Mouse (Mus musculus) layer of hippocampus, postnatal 10 days (tissue): Measurements from ENCODE around the gene Banf2. TPM values are rescaled to one million over a fixed set of nuclear protein-coding genes. Genes with fewer than 3 reads are reported as not detected.

ENCODE experiments used
- DNase-seq, 2 experiments: peaks; one replicate each; pipeline ENCODE4 v3.0.0; 2021; ENCODE audit warnings: low spot score in 2 of 2
- total RNA-seq, 2 experiments: library from RNA; stranded (reverse); gene quantifications; 2 replicates each; pipeline ENCODE4 v1.2.3; 2021

Banf2 gene
- total RNA-seq, 2 experiments from 2014 or later, result not detected

DNA sequence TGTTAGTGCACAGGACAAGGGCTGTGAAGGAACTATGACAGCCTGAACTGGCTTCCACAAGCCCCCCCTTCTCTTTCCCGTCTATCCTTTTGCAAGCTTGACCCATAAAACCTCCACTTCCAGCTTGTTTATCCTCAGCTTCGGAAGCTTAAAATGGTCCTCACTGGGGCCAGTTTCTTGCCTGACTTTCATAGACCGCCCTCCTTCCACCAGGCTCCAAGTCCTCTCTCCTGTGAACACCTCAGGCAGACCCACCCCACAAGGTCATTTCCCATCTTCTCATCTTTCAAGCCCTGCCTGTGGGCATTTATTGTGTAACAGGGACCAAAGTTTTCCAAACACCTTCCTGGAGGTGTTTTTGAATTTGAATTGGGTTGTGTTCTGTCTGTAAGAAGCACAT is 10.4 kb upstream of the Banf2 start:
- DNase-seq, result no peak

GRCm38 (mm10) chr2:144025361-144025760 is 7.5 kb upstream of the Banf2 start:
- no peak for DNase-seq

- DNase-seq, result no peak
Observed at GRCm38 (mm10) chr2:144026456-144026855, 6.4 kb upstream of the Banf2 start.

- no peak for DNase-seq
Observed at GRCm38 (mm10) chr2:144030791-144031190, 2.1 kb upstream of the Banf2 start.

- DNase-seq, result peak; percentile 51 to 67
Observed at GRCm38 (mm10) chr2:144044726-144045125, 11.9 kb downstream of the Banf2 start.

GRCm38 (mm10) chr2:144045756-144046560 is 13.1 kb downstream of the Banf2 start:
- no peak for DNase-seq

GRCm38 (mm10) chr2:144046916-144047315 is 14.1 kb downstream of the Banf2 start:
- no peak for DNase-seq

GRCm38 (mm10) chr2:144050146-144050680 is 17.4 kb downstream of the Banf2 start:
- DNase-seq, result no peak

DNA sequence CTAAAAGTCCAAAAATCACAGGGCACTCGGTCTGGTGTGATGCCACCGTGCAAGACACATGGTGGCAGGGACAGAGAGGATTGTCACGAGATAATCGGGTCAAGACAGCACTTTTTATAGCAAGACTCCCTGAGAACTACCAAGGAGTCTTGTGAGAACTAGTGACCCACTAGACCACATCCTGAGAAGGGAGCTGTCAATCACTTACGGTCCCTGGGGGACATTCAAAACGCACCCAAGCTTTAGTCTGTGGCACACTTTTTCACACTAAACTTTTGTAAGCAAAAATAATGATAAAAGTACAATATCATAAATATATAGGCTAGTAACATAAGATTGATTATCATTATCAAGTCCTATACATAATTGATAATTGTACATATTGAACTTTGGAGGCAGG is 18.0 kb downstream of the Banf2 start:
- DNase-seq, result no peak

DNA sequence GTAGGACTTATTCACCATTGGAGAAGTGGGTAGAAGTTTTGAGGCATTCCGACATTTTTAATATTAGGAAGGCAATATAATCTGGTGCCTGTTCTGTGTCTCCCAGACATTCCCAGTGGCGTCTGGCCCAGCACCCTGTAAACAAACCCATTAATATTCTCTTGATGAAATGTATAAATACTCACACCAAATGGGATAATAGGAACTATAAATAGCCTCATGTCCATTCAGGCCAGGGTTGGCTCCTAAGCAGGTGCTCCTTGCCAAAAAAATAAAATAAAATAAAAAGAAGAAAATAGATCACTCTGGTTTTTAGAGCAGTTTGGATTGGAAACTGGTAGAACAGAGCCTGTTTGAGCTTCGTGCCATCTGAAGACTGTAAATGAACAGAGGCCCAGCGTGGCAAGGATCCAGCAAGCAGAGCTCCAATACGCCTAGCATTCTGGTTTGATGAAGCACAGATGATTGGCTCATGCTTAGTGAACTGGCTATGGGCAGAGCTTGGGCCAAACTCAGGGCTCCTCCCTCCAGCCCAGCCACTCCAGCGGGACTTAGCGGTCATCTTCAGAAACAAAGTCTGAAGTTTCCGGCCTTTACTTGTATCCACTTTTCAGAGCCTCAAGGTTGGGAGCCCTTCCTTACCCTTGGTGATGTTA is 19.7 kb downstream of the Banf2 start:
- DNase-seq, result peak; percentile 86 to 87

- DNase-seq, result no peak
Observed at GRCm38 (mm10) chr2:144057735-144058134, 24.9 kb downstream of the Banf2 start.

- DNase-seq, result no peak
Observed at GRCm38 (mm10) chr2:144061701-144062100, 28.8 kb downstream of the Banf2 start.

DNA sequence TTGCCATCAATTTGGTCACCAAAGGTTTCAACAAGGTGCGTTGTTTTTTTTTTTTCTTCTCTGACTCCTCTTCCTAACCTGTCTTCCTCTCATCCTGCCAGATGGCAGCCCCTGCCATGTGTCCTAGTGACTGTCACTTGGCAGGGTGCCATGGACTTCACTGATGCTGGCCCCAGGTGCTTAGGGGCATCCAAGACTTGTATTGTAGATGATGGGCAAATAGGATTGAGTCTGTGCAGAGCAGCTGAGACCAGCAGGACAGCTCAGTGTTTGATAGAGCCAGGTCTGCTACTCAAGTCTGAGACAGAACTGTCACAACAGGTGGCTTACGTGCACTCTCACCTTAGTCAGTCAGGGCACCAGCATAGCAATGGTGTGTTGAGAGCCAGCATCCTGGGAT is 32.6 kb downstream of the Banf2 start:
- DNase-seq, result no peak

GRCm38 (mm10) chr2:144069663-144070062 is 36.8 kb downstream of the Banf2 start:
- DNase-seq, result no peak

- DNase-seq, result no peak
Observed at GRCm38 (mm10) chr2:144070479-144070878, 37.6 kb downstream of the Banf2 start.

DNA sequence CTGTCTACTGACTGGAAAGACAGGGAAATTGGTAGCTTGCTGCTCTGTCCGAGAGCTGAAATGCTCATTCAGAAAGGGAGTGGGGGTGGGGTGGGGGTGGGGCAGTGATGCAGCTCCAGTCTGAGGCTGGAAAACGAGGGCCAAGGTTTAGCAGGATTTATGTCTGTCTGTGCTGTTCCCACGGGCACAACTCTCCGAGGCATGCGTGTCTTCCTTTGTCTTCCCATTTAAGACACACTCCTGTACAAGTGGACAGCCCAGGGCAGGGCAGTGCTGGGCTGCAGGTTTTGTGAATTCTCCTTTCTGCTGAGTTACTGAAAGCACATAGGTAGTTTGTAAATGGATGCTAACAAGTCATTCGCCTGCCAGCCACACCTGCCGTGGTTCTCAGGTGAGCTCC is 39.8 kb downstream of the Banf2 start:
- no peak for DNase-seq

DNA sequence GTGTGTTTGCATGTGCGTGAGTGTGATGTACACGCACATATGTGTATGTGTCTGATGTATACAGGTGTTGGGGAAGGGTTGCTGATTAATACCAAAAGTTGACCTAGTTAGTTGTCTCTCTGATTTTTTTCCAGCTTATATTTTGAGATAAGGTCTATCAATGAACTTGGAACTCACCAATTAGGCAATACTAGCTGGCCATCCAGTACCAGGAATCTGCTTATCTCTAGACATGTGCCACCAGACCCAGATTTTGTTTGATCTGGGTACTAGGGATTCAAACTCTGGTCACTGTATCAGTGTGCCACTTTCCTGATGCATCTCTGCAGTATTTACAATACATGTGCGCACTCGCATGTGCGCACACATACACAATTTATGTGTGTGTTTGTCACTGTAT is 41.2 kb downstream of the Banf2 start:
- no peak for DNase-seq

- DNase-seq, result no peak
Observed at GRCm38 (mm10) chr2:144076625-144077024, 43.8 kb downstream of the Banf2 start.

DNA sequence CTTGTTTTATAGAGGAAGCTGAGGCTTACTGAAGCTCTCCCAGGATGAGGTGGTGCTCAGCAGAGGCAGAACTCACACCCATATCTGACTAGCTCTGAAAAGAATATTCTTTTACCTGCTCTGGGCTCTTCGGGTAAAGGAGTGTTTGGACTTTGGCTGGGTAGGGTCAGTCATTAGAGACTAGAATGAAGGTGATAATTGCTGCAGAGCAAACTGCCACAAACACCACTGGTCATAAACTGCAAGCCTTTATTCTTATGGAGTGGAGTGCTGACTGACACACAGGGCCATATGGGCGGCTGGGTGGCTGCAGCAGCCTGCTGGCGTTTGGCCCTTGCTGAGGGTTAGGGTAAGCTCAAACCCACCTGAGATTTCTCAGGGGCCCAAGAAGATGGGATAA is 46.0 kb downstream of the Banf2 start:
- DNase-seq, result no peak

DNA sequence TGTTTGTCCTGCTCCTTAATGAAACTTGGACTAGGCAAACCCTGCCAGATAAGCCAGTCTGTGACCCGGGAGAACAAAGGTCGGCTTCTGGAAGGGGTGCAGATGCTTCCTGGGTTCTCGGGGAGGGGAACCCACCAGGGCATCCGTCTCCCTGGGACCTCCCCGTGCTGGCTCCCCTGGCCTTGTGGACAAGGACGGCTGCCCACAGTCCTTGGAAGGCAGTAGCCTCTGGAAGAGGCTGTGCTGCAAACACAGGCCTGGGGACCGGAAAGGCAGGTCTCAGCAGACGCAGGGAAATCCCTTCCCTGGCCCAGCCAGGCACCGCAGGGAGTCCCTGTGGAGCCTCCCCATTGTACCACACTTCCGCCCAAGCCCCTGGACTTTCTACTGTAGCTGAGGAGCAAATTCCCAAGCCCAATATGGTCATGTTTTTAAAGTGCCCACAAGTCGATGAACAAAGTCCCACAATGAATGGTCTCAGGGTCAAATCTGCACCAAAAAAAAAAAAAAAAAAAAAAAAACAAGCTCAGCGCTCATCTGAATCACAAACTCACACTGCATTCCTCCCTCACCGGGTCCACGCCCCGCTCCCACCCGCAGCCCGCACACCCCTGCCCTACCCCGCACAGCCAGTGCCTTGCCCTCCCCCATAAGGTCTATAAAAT is 53.5 kb downstream of the Banf2 start:
- peak; percentile 6 to 21 for DNase-seq

DNA sequence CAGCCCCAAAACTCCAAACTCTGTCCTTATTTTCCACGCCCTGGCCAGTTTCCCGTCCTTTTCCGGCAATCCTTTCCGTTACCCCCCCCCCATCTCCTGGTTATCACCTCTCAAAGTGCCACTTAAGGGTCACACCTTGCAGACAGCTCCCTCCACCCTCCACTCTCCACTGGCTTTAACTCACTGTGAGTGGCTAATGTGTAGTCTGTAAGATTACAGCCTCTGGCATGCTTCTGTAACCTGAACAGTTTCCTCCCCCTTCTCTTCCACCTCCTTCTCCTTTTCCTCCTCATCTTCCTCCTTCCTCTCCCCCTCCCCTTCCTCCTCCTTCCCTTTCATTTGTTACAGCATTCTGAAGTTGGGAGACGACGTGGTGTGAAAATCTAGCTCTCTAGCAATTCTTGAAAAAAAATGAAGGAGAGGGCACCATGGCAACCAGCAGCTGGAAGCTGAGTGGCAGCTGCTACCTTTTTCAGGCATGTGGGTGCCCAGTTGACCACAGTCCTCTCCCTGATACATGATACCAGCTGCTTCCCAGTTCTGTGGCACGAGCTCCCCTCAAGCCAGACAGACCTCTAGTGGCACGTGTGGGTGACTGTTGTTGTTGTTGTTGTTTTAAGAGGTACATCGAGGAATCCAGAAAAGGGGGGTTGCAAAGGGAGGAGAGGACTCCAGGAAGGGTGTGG is 55.2 kb downstream of the Banf2 start:
- DNase-seq, result no peak
